ENCODE assay signal across 18 mouse cellular contexts in the genomic region with DNA sequence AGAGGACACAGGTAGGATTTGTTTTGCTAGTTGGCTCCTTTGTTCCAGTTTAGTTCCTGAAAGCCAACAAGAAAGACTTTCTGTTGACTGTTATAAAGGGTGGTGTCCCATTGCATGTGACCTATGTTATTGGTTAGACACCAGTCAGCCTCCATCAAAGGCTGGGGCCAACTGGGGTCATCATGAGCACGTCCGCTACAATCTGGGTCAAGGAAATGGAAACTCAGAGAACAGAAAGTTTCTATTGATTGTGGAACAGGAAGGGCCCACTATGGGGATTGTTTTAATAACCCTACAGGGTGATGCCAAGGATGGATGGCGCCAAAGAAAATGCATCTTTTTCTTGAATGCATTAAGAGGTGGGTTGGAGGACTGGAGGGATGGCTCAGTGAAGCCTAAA.
"Had no signal": no experiment of that assay in that cellular context is flagged by ENCODE, and none has a peak within 500 bp of the region (broad histone marks: within the 10 kb centered on the region; RNA-seq: fewer than 3 reads in every experiment).

No protein-coding gene starts in this region.

- H3K4me3 ChIP-seq: midbrain, embryonic 10.5 days; midbrain, embryonic 12.5 days; myocyte; neural tube, embryonic 13.5 days; neural tube, embryonic 15.5 days had no signal

- ATAC-seq: midbrain, embryonic 16.5 days had no signal

- H3K4me1 ChIP-seq: neural tube, embryonic 13.5 days; neural tube, embryonic 15.5 days had no signal

- H3K27me3 ChIP-seq: midbrain, embryonic 12.5 days; neural tube, embryonic 13.5 days; neural tube, embryonic 15.5 days had no signal

- H3K27ac ChIP-seq: midbrain, embryonic 10.5 days; midbrain, embryonic 12.5 days; neural tube, embryonic 13.5 days; neural tube, embryonic 15.5 days had no signal

- H3K9me3 ChIP-seq: midbrain, embryonic 10.5 days; midbrain, embryonic 12.5 days; neural tube, embryonic 13.5 days; neural tube, embryonic 15.5 days had no signal

- H3K36me3 ChIP-seq: midbrain, embryonic 10.5 days; midbrain, embryonic 12.5 days; neural tube, embryonic 13.5 days; neural tube, embryonic 15.5 days had no signal

- H3K4me2 ChIP-seq: lung, embryonic 14.5 days; midbrain, embryonic 12.5 days; neural tube, embryonic 13.5 days; neural tube, embryonic 15.5 days had no signal

- H3K9ac ChIP-seq: lung, embryonic 14.5 days; midbrain, embryonic 12.5 days; neural tube, embryonic 13.5 days; neural tube, embryonic 15.5 days had no signal

- DNase-seq: lung, embryonic 14.5 days; lung, postnatal 10 days; lung, postnatal 4 days; midbrain, embryonic 14.5 days; retina, postnatal 1 day; right cerebral cortex, adult 18-20 months; right cerebral cortex, postnatal 25 days; right cerebral cortex, postnatal 4 days; spleen, adult 18-20 months; thymus, adult 2 months; thymus, postnatal 25 days; thymus, postnatal 4 days had no signal
